Mouse (Mus musculus) erythroblast, adult 5-6 weeks (primary cell): ENCODE data around the gene Gm8764. TPM values are rescaled to one million over a fixed set of nuclear protein-coding genes. Genes with fewer than 3 reads are reported as not detected.
"Not testable (repeated sequence)": the region's sequence is repeated elsewhere in the genome, so short reads cannot be mapped to it uniquely, and the experiment has no call there.

Experiments
- ATAC-seq: replicated peaks from 2 replicates; pipeline ENCODE4 v1.8.0; 2016; ENCODE audit warnings: moderate number of reproducible peaks, mild to moderate bottlenecking, moderate TSS enrichment, inconsistent platforms; ENCODE audit not compliant: poor library complexity, low FRiP score, severe bottlenecking
- total RNA-seq, 2 experiments: library from RNA; stranded (forward) in 1 of 2; stranded (reverse) in 1 of 2; fragments of 150-400 nt in 1 of 2; fragments of 200-764, 138-1000 nt in 1 of 2; gene quantifications; 2 replicates each; pipeline versions ENCODE4 v1.2.3 to v1.2.4; 2015 to 2017; ENCODE audit warnings: low replicate concordance in 2 of 2

Gm8764 gene
- total RNA-seq (2015; ENCODE audit: low replicate concordance) = not detected in 2 replicates
- total RNA-seq (2017; ENCODE audit: low replicate concordance) = not detected in 2 replicates

DNA sequence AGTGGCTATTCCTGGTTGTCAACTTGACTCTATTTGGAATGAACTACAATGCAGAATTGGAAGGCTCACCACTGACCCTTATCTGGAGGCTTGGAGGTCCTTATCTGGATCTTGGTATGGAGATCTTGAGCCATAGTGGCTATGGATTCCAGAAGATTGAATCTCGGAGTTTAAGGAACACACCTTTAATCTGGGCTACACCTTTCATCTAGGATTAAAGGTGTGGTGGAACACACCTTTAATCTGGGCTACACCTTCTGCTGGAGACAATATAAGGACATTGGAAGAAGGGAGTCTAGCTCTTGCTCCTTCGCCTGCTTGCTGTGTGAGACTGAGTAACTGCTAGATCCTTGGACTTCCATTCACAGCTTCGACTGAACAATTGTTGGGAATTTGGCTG, at the start of gene Gm8764:
Gene Gm8764, plus strand, starts transcription at position 301 of the 400 bp plus-strand sequence.
- ATAC-seq = not testable (repeated sequence)

- no peak for ATAC-seq
These were observed 49.8 kb upstream of the Gm8764 start for GRCm38 (mm10) chr10:104110044-104110443.

GRCm38 (mm10) chr10:104118312-104118711, 41.5 kb upstream of the Gm8764 start:
- ATAC-seq = no peak

DNA sequence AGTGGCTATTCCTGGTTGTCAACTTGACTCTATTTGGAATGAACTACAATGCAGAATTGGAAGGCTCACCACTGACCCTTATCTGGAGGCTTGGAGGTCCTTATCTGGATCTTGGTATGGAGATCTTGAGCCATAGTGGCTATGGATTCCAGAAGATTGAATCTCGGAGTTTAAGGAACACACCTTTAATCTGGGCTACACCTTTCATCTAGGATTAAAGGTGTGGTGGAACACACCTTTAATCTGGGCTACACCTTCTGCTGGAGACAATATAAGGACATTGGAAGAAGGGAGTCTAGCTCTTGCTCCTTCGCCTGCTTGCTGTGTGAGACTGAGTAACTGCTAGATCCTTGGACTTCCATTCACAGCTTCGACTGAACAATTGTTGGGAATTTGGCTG, 17.1 kb upstream of the Gm8764 start, which contains the start of gene Gm21293:
Gene Gm21293, plus strand, starts transcription at position 301 of the 400 bp plus-strand sequence.
- ATAC-seq = not testable (repeated sequence)

- not testable (repeated sequence) for ATAC-seq
These were observed 8.6 kb upstream of the Gm8764 start, which contains the start of gene Gm6763 for GRCm38 (mm10) chr10:104151197-104151596. Gene Gm6763 (plus strand): TSS chr10:104151497.

DNA sequence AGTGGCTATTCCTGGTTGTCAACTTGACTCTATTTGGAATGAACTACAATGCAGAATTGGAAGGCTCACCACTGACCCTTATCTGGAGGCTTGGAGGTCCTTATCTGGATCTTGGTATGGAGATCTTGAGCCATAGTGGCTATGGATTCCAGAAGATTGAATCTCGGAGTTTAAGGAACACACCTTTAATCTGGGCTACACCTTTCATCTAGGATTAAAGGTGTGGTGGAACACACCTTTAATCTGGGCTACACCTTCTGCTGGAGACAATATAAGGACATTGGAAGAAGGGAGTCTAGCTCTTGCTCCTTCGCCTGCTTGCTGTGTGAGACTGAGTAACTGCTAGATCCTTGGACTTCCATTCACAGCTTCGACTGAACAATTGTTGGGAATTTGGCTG, 8.4 kb downstream of the Gm8764 start, which contains the start of gene Gm21304:
Gene Gm21304, plus strand, starts transcription at position 301 of the 400 bp plus-strand sequence.
- not testable (repeated sequence) for ATAC-seq

GRCm38 (mm10) chr10:104176724-104177123, 16.9 kb downstream of the Gm8764 start, which contains the start of gene Gm21312:
Gene Gm21312 (plus strand): TSS chr10:104177024.
- not testable (repeated sequence) for ATAC-seq

DNA sequence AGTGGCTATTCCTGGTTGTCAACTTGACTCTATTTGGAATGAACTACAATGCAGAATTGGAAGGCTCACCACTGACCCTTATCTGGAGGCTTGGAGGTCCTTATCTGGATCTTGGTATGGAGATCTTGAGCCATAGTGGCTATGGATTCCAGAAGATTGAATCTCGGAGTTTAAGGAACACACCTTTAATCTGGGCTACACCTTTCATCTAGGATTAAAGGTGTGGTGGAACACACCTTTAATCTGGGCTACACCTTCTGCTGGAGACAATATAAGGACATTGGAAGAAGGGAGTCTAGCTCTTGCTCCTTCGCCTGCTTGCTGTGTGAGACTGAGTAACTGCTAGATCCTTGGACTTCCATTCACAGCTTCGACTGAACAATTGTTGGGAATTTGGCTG, 25.4 kb downstream of the Gm8764 start, which contains the start of gene Gm20765:
Gene Gm20765, plus strand, starts transcription at position 301 of the 400 bp plus-strand sequence.
- not testable (repeated sequence) for ATAC-seq

- ATAC-seq = not testable (repeated sequence)
These were observed 33.9 kb downstream of the Gm8764 start, which contains the start of gene Gm4340 for GRCm38 (mm10) chr10:104193742-104194141. Gene Gm4340 (plus strand): TSS chr10:104194042.

- ATAC-seq = no peak
These were observed 49.8 kb downstream of the Gm8764 start for GRCm38 (mm10) chr10:104209655-104210054.

- ATAC-seq = no peak
These were observed 50.6 kb downstream of the Gm8764 start for GRCm38 (mm10) chr10:104210268-104210990.

Other genes with a start within 250 kb of the Gm8764 start
- gene Gm21293, start 17.0 kb upstream of the Gm8764 start, total RNA-seq (2015; ENCODE audit: low replicate concordance) = not detected in 2 replicates
- gene Gm21293, start 17.0 kb upstream of the Gm8764 start, total RNA-seq (2017; ENCODE audit: low replicate concordance) = not detected in 2 replicates
- gene Gm6763, start 8.5 kb upstream of the Gm8764 start, total RNA-seq (2015; ENCODE audit: low replicate concordance) = not detected in 2 replicates
- gene Gm6763, start 8.5 kb upstream of the Gm8764 start, total RNA-seq (2017; ENCODE audit: low replicate concordance) = not detected in 2 replicates
- not detected in 2 replicates for gene Gm21304, start 8.5 kb downstream of the Gm8764 start, total RNA-seq (2015; ENCODE audit: low replicate concordance)
- not detected in 2 replicates for gene Gm21304, start 8.5 kb downstream of the Gm8764 start, total RNA-seq (2017; ENCODE audit: low replicate concordance)
- gene Gm21312, start 17.0 kb downstream of the Gm8764 start, total RNA-seq (2015; ENCODE audit: low replicate concordance) = not detected in 2 replicates
- not detected in 2 replicates for gene Gm21312, start 17.0 kb downstream of the Gm8764 start, total RNA-seq (2017; ENCODE audit: low replicate concordance)
- gene Gm20765, start 25.5 kb downstream of the Gm8764 start, total RNA-seq (2015; ENCODE audit: low replicate concordance) = not detected in 2 replicates
- gene Gm20765, start 25.5 kb downstream of the Gm8764 start, total RNA-seq (2017; ENCODE audit: low replicate concordance) = not detected in 2 replicates
- gene Gm4340, start 34.0 kb downstream of the Gm8764 start, total RNA-seq (2015; ENCODE audit: low replicate concordance) = not detected in 2 replicates
- not detected in 2 replicates for gene Gm4340, start 34.0 kb downstream of the Gm8764 start, total RNA-seq (2017; ENCODE audit: low replicate concordance)